Mouse (Mus musculus) bone marrow macrophage, adult 2 months (primary cell): ENCODE data around the gene Kansl2.

ENCODE experiments used
- CTCF ChIP-seq: IDR thresholded peaks from 2 replicates; pipeline ENCODE4 v1.5.1; 2012; ENCODE audit warnings: low read depth, mild to moderate bottlenecking, low read length, moderate library complexity
- POLR2A ChIP-seq: IDR thresholded peaks from 2 replicates; pipeline ENCODE4 v1.6.1; 2012; ENCODE audit warnings: mild to moderate bottlenecking, low read depth, low read length, borderline replicate concordance

- TF ChIP-seq POLR2A: no peak
- no peak for TF ChIP-seq CTCF
These were observed 59.1 kb downstream of the Kansl2 start for GRCm38 (mm10) chr15:98474958-98475357.
